Mouse (Mus musculus): Measurements from ENCODE around the gene Fosl1. TPM values are rescaled to one million over a fixed set of nuclear protein-coding genes. Genes with fewer than 3 reads are reported as not detected.
A peak's percentile ranks its signal among the peaks of the same experiment; 100 is the strongest.
"Not testable (repeated sequence)": the region's sequence is repeated elsewhere in the genome, so short reads cannot be mapped to it uniquely, and the experiment has no call there.

Gene Fosl1
- polyA plus RNA-seq, 3 experiments from 2014 or later: not detected

- no peak for ATAC-seq
Measured at GRCm38 (mm10) chr19:5483386-5484359, 36.3 kb downstream of the Fosl1 start.

DNA sequence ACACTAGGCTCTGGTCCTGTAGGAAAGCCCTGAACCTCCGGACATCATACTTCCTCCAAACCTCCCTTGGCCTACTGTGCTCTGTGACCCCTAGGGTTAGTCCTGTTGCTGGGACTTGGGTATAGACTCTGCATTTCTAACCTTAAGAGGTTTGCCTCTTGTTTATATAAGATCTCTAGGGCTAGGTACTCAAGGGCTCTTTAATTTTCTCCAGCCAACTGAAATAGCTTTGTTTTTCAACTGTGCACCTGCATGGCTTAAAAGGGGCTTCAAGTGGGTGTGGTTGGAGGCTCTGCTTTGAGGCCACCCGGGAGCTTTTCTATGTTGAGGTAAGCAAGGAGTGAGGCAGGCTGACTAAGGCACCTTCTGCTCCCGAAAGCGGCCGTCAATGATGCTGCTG, 37.1 kb downstream of the Fosl1 start:
- ATAC-seq: no peak

GRCm38 (mm10) chr19:5485371-5485770, 38.0 kb downstream of the Fosl1 start:
- no peak for ATAC-seq

DNA sequence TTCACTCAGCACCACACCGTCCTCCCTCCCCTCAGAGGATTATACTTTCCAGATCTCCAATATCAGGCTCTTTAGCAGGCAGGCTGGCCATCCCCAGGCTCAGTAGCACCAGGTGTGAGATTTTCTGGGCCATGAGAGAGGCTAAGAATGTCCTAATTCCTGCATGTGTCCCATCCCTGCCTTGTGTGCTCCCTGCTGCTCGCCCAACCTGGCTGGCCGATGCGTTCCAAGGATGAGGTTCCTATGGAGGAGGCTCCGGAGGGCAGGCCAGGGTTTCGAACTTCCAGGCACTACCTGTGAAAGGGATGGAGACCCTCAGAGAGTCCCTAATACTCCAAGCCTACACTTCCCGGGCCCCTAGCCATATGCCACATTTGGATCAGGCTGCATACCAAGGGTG, 38.5 kb downstream of the Fosl1 start:
- ATAC-seq: no peak

GRCm38 (mm10) chr19:5486286-5486685, 38.9 kb downstream of the Fosl1 start:
- ATAC-seq: no peak

- no peak for ATAC-seq
Measured at GRCm38 (mm10) chr19:5486771-5487170, 39.4 kb downstream of the Fosl1 start.

- ATAC-seq: peak; percentile 32
Measured at GRCm38 (mm10) chr19:5487768-5488550, 40.6 kb downstream of the Fosl1 start, which contains the start of gene Mus81. TSS of gene Mus81 (minus strand) at chr19:5488402.

DNA sequence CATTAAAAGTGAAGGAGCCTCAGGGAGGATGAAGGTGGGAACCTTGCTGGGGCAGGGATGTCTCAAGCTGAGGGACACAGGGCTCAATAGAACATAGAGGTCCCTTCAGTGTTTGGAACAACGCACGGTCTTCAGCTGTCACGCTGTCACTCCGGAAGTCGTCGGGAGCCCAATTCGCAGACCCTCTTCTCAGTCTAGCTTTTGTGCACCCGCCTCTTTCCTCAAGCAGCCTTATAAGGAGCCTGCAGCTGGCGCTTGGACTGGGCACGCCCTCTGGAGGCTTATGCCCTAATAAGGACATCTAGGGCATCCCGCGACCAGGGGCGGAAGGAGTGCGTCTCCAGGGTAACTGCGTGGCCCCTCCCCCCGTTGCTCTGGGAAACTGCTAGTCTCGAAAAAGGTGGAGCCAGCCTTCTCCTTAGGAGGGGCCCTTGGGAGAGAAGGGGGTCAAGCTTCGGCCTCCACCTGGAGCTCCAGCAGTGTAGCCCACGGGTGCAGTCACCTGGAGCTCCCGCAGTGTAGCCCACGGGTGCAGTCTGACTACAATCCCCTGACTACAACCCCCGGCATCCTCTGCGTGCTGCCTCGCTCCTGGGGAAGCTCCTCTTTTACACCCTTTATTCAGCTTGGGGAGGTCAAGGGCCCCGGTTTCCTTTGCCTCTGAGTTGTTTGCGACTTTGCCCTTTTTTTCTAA, 41.7 kb downstream of the Fosl1 start:
- peak; percentile 69 for ATAC-seq

GRCm38 (mm10) chr19:5489721-5490120, 42.4 kb downstream of the Fosl1 start:
- ATAC-seq: not testable (repeated sequence)

DNA sequence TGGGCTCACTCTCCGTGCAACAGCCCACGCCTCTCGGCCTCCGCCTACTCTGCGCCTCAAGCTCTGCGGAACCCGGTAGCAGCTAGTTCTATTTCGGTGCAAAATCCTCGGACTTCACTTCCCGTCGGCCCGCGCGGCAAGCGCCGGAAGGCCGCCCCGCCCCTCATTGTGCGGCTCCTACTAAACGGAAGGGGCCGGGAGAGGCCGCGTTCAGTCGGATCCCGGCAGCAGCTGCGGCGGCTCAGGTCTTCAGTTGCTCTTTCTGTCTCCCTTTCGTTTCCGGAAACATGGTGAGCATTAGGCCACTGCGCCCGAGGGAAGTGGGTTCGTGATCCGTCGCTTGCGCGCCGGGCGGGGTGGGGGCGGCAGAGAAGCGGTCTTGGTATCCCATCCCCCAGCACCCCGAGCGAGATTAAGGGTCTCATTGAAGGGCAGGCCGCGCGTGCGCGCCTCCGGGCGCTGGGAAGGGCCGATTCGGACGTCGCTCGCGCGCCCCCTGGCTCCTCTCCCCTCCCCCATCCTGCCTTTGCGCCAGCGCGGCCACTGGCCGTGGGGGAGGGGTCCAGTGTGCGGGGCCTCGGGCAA, 43.1 kb downstream of the Fosl1 start, which contains the start of gene Cfl1:
TSS of gene Cfl1 (plus strand) at position 143 of the 585 bp plus-strand sequence.
- peak; percentile 57 for ATAC-seq

DNA sequence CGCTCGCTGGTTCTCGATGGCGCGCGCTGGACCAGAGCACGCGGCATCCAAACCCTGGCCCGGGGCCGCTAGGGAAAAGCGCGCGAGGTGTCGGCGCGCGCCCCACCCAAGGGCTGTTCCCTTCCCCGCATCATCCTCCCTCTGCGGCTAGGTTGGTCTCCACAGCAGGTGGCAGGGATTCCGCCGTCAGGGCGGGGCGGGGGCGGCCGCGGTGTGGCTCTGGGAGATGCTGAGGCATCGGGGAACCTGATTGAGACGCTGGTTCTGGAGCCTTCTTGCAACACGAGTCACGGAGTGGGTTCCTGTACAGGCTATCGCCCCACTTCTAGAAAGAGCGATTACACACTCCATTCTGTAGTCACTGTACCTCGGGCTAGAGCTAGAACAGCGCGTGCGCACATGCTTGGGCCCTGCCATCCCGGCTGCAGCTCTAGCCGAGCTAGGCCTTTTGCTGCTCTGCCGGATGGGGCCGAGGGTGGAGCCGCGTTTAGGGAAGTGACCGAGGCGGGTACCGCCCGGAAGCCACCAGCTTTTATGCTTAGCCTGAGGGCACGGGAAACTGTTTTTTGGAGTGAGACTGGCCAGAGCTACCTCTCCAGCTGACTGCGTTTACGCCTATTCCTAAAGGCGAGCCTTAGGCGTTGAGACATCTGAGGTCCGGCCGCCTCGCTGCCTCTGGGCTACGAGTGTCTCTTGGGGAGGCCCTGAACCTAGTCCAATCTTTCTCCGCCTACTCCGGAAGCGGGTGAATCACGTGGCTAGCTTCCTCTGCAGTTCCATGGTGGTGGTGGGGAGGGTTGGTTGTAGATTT, 43.8 kb downstream of the Fosl1 start:
- ATAC-seq: peak; percentile 42

DNA sequence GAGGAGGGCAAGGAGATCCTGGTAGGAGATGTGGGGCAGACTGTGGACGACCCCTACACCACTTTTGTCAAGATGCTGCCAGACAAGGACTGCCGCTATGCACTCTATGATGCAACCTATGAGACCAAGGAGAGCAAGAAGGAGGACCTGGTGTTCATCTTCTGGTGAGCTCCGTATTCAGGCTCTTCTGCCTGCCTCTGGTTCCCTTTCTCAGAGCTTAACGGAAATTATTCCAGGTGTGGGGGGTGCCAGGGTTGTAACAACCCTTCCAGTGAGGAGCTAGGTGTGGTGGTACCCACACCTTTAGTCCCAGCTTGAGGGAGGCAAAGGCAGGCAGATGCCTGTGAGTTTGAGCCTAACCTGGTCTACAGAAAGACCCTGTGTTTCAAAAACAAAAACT, 45.3 kb downstream of the Fosl1 start:
- ATAC-seq: no peak

GRCm38 (mm10) chr19:5493301-5493721, 46.0 kb downstream of the Fosl1 start:
- not testable (repeated sequence) for ATAC-seq

GRCm38 (mm10) chr19:5494314-5494713, 47.0 kb downstream of the Fosl1 start:
- ATAC-seq: no peak

GRCm38 (mm10) chr19:5495353-5496051, 48.2 kb downstream of the Fosl1 start:
- no peak for ATAC-seq

GRCm38 (mm10) chr19:5496052-5496370, 48.7 kb downstream of the Fosl1 start:
- ATAC-seq: no peak

DNA sequence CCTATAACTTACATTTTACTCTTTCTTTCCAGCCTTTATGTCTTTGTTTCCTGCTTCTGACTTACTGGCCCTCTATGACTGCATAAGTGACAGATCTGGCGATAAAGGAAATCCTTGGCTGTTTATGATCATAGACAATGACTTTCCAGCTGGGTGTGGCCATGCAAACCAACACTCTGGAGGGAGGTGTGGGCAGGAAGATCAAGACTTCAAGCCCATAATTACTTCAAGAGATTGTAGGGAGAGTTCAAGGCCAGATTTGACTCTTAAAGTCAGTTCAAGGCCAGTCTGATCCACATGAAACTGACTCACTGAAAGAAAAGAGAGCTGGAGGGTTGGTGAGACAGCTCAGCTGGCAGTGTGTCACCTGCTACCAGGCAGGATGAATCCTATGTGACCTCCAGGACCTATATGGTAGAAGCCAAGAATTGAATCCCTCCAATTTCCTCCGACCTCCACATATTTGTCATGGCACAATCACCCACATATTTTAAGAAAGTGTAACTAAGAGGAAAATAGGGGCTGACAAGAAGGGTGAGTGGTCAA, 53.1 kb downstream of the Fosl1 start:
- no peak for ATAC-seq

- no peak for ATAC-seq
Measured at GRCm38 (mm10) chr19:5503687-5504086, 56.3 kb downstream of the Fosl1 start, which contains the start of gene 1700020D05Rik. TSS of gene 1700020D05Rik (minus strand) at chr19:5503787.

All from inflammation-experienced regulatory T-cells, adult 6 months (primary cell).